Mouse (Mus musculus) kidney, postnatal 10 days (tissue): ENCODE data around the gene Rgl2.
A peak's percentile ranks its signal among the peaks of the same experiment; 100 is the strongest.
"Not testable (repeated sequence)": the region's sequence is repeated elsewhere in the genome, so short reads cannot be mapped to it uniquely, and the experiment has no call there.

Experiments
- DNase-seq: peaks from one replicate; pipeline ENCODE4 v3.0.0; 2021; ENCODE audit warnings: mixed read lengths

Gene Rgl2

GRCm38 (mm10) chr17:33929371-33930279 is at the start of gene Rgl2:
TSS of gene Rgl2 (plus strand) at chr17:33929543.
- peak; percentile 96 for DNase-seq

- not testable (repeated sequence) for DNase-seq
These were observed 45.0 kb upstream of the Rgl2 start for GRCm38 (mm10) chr17:33884320-33884719.

GRCm38 (mm10) chr17:33887802-33888201 is 41.5 kb upstream of the Rgl2 start:
- not testable (repeated sequence) for DNase-seq

GRCm38 (mm10) chr17:33888230-33888629 is 41.1 kb upstream of the Rgl2 start:
- DNase-seq, result not testable (repeated sequence)

- DNase-seq, result not testable (repeated sequence)
These were observed 39.3 kb upstream of the Rgl2 start for GRCm38 (mm10) chr17:33889941-33890532.

- peak; percentile 100 for DNase-seq
These were observed 38.7 kb upstream of the Rgl2 start, which contains the start of gene Kifc1 for GRCm38 (mm10) chr17:33890533-33891059. TSS of gene Kifc1 (minus strand) at chr17:33890661.

GRCm38 (mm10) chr17:33891357-33891756 is 38.0 kb upstream of the Rgl2 start:
- no peak for DNase-seq

GRCm38 (mm10) chr17:33891892-33892291 is 37.5 kb upstream of the Rgl2 start:
- DNase-seq, result not testable (repeated sequence)

GRCm38 (mm10) chr17:33892429-33892828 is 36.9 kb upstream of the Rgl2 start:
- no peak for DNase-seq

GRCm38 (mm10) chr17:33893011-33893410 is 36.3 kb upstream of the Rgl2 start:
- DNase-seq, result not testable (repeated sequence)

- DNase-seq, result peak; percentile 70
These were observed 32.1 kb upstream of the Rgl2 start for GRCm38 (mm10) chr17:33897114-33897794.

- DNase-seq, result not testable (repeated sequence)
These were observed 31.1 kb upstream of the Rgl2 start for GRCm38 (mm10) chr17:33898193-33898592.

- DNase-seq, result no peak
These were observed 29.7 kb upstream of the Rgl2 start for GRCm38 (mm10) chr17:33899642-33900041.

GRCm38 (mm10) chr17:33900281-33900988 is 28.9 kb upstream of the Rgl2 start:
- no peak for DNase-seq

- no peak for DNase-seq
These were observed 28.4 kb upstream of the Rgl2 start for GRCm38 (mm10) chr17:33900989-33901314.

- DNase-seq, result no peak
These were observed 27.7 kb upstream of the Rgl2 start for GRCm38 (mm10) chr17:33901653-33902052.

GRCm38 (mm10) chr17:33902079-33902478 is 27.3 kb upstream of the Rgl2 start:
- no peak for DNase-seq

GRCm38 (mm10) chr17:33902491-33902890 is 26.9 kb upstream of the Rgl2 start:
- no peak for DNase-seq

- not testable (repeated sequence) for DNase-seq
These were observed 25.3 kb upstream of the Rgl2 start for GRCm38 (mm10) chr17:33903911-33904651.

- not testable (repeated sequence) for DNase-seq
These were observed 24.5 kb upstream of the Rgl2 start, which contains the start of gene Platr17 for GRCm38 (mm10) chr17:33904835-33905234. TSS of gene Platr17 (plus strand) at chr17:33905135.

GRCm38 (mm10) chr17:33908331-33909076 is 20.8 kb upstream of the Rgl2 start:
- DNase-seq, result peak; percentile 72
